Mouse (Mus musculus): ENCODE measurements around the gene Cdh3.

DNA sequence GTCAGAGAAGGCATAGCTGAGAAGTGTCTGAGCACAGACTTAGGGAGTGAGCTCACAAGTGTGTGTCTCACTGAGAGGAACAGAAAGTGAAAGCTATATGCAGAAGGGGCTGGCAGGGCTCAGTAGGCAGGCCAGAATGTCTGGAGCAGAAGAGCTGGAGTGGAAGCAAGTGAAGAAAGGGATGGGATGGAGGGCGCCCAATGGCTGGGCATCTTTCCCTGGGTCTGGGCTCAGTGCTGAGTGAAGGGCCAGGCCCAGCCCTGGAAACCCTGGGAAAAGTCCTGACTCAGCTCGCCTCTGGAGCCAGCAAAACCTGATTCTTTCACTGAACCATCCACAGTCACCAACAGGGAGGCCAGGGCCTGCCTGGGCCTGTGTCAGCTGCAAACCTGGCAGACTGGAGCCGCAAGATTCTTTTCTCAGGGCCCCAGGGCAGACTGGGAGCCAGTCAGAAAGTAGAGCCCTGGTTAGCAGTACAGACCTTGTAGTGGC, 53.0 kb downstream of the Cdh3 start:
- TF ChIP-seq CTCF (IDR thresholded peaks at IDR 0.05; ENCODE audit: control insufficient read depth, insufficient read depth, insufficient replicate concordance, low read depth, low read length) (no peak), POLR2A (IDR thresholded peaks at IDR 0.05; ENCODE audit: control insufficient read depth, low read depth, low read length) (no peak)
